Mouse (Mus musculus) kidney, adult 2 months (tissue): ENCODE data around the gene Dgkg.

Source experiments
- CTCF ChIP-seq: fragments of 200-500 bp; conservative IDR thresholded peaks from 2 replicates; pipeline ENCODE4 v1.5.1; 2011; ENCODE audit warnings: low read depth, mild to moderate bottlenecking, control low read depth, low read length, moderate library complexity, mixed read lengths; ENCODE audit not compliant: insufficient read depth, insufficient read length
- POLR2A ChIP-seq: fragments of 200-500 bp; IDR thresholded peaks from one replicate; pipeline ENCODE4 v1.6.1; 2011; ENCODE audit warnings: low read depth, low read length, control low read depth

GRCm38 (mm10) chr16:22698846-22699760 is 42.1 kb upstream of the Dgkg start:
- TF ChIP-seq CTCF (no peak), POLR2A (no peak)
